In genomic region chr15:90929043-90929442, GRCm38 (mm10) we compare ENCODE assay signal across 8 mouse cellular contexts.
DNase-seq lines count a peak whose midpoint lies in the region; ATAC-seq lines count a peak whose summit lies in the region.

No protein-coding gene starts in this region.

- DNase-seq in adrenal gland, postnatal 14 days: peak; percentile 29
- no peak for DNase-seq in adrenal gland, postnatal 25 days
- DNase-seq in kidney, postnatal 10 days: peak; percentile 42
- DNase-seq in kidney, adult 11 months: no peak
- DNase-seq in urinary bladder, postnatal 14 days (ENCODE audit: low spot score): peak; percentile 4
- no peak for DNase-seq in urinary bladder, adult 18-20 months (ENCODE audit: low spot score in 2 of 2)
- peak; percentile 29 for DNase-seq in telencephalon, adult 2 months (ENCODE audit: low read depth, low spot score)

- no peak for ATAC-seq in megakaryocyte, adult 5-6 weeks (ENCODE audit: poor library complexity, severe bottlenecking)

Comparison
In these comparisons a context has a peak if more than half of its experiments do, and no peak if none do; other contexts are left out.
1. DNase-seq: peak in adrenal gland, postnatal 14 days (single experiment), kidney, postnatal 10 days (single experiment), urinary bladder, postnatal 14 days (single experiment) and telencephalon, adult 2 months (single experiment); none in adrenal gland, postnatal 25 days (single experiment), kidney, adult 11 months (single experiment) and urinary bladder, adult 18-20 months (0 of 2).